Mouse (Mus musculus) left cerebral cortex, adult 8-10 months (tissue): ENCODE measurements at regions not wholly inside any gene's neighbourhood (a gene's known extent, or its start where the extent isn't known, plus 50 kb on each side); places are given as distances from the start of the nearest gene placed in this dataset.

Experiments
- DNase-seq, 2 experiments: peaks; one replicate each; pipeline ENCODE4 v3.0.0; 2022; ENCODE audit warnings: low spot score in 2 of 2

DNA sequence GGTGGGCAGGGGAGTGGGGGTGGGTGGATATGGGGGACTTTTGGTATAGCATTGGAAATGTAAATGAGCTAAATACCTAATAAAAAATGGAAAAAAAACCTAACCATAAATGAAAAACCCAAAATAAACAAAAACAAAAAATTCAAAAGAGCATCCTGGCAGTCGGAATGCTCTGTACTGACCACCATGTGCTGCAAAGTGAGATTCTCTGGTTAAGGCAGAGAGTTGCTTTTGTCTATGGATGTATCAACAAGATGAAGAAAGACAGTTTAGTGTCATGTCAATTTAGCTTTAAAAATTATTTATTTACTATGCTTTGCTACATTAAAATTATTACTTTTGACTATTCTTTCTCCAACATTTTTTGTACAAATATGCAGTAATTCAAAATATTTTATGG lies 88.5 kb downstream of the E330014E10Rik start:
- no peak for DNase-seq

DNA sequence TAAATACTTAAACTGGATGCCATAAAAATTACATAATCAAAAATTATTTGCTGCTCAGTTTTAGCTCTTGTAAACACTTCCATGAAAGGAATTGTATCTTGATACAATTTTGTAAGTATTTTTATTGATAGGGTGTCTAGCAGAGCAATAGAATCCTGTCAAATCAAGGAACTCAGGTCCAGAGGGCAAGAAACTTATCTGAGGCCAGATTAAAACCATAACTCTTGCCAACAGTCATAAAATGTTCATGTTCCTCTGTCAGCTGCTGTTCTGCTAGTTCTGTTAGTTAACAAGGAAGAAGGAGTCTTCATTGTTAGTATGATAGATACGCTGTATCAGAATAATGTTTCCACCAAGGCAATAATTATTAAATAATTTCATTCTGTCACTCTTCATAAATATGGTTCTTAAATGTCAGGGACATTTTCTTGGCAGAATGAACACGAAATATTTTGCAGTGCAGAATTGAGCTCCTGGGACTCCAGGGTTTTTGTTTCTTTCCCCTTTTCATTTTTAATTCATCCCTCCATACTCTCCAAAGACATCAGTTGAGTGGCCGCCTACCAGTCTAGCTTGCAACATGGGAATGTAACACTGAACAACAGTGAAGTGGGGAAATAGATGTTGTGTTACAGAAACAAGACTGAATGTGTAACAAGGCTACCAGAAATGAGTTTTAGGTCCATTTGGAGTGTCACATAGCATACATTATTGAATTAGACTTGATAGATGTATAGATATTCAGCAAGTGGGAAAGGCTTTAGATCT lies 89.1 kb downstream of the E330014E10Rik start:
- DNase-seq, result no peak

DNA sequence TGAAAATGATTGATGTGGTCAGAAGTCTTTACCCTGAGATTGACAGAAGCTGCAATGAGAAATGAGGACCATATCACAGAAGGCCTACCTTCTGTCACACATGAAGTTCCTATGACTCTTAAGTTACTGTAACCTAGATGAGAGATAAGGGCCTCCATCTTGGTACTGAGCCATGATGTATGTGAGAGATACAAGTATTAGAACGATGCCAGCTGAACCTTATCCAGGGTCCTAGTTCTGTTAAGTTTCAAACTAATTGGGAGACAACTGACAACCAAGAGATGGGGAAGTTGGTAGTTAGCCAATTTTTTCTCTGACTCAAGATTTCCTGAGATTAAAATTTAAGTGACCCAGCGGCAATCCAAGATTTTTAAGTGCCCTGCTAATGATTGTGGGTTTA lies 89.7 kb downstream of the E330014E10Rik start:
- no peak for DNase-seq

DNA sequence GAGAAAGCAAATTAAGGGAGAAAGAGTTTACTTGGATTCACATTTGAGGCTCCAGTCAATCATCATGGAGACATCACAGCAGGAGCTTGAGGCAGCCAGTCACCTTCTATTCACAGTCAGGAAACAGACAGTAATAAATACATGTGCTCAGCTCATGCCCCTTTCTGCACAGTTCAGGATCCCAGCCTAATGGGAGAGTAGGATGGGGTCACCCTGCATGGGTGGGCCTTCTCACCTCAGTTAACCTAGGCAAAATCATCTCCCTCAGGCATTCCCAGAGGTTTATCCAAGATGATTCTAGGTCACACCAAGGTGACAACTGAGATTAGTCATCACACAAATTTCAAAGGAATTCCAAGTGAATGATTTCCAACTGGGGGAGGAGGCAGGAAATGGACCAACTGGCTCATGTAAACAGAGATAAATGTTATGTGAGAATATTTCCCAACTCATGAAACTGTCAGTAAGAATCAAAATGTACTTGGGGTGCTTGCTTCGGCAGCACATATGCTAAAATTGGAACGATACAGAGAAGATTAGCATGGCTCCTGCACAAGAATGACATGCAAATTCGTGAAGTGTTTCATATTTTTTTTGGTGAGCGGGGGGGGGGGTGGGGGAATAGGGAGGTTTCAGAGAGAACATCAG lies 89.8 kb upstream of the Cxcl13 start:
- no peak for DNase-seq

DNA sequence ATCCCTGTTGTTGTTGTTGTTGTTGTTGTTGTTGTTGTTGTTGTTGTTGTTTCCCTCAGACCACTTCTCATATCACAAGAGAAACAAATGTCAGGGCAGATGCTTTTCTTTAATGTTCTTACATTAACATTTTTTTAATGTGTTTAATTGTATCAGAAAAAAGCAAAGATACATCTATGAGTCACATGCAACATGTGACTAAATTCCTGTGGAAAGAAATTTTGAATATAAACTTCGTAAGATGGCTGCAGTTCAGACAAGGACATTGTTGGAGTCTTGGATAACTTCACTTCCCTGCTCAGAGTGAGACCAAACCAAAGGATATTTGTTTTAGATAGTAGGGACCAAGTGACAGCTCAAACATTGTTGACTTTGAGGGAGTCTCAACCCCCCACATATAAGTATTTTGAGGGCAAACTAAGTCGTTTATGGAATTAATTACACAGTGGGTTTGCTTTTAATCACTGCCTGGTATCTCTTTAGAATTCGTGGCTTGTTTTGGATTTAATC lies 86.4 kb upstream of the Cxcl13 start:
- DNase-seq, result no peak

DNA sequence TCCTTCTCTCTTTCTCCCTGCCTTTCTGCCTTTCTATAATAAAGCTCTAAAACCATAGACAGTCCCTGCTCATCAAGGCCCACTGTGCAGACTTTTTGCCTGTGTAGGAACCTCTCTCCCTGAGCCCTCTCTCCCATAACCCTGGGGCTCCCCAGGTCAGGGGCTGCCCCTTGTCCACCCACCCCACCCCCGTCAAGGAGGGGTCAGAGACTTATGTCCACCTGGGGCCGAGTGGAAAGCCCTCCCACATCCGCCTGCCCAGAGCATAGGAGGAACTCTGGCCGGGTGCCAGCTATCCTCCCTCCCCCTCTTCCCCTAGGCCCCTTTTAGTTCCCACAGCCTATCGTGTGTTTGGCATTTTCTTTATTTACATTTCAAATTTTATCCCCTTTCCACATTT lies 81.8 kb upstream of the Cxcl13 start:
- DNase-seq, result no peak

DNA sequence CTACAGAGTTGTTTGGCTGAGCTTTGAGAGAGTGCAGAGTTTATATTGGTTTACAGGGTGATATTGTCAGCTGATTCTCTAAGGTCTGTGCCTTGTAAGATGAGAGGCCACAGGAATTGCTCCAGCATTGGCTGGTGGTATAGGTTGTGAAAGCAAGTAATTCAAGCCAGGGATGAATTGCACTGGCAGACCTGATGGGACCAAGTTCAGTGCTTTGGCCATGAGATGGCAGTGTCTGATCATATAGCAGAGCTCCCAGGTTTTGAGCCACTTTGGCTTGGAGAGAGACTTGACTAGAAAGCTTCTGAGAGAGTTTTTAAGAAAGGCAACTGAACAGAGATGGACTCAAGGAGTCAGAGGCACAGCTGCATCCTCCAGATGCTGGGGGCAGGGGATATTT lies 75.8 kb upstream of the Cxcl13 start:
- DNase-seq, result peak; percentile 14 to 36
